Mouse (Mus musculus) heart, embryonic 14.5 days (tissue): ENCODE measurements at regions not wholly inside any gene's neighbourhood (a gene's known extent, or its start where the extent isn't known, plus 50 kb on each side); places are given as distances from the start of the nearest gene placed in this dataset.
A peak's percentile ranks its signal among the peaks of the same experiment; 100 is the strongest.

ENCODE experiments used
- ATAC-seq: fragments of 200-750 bp; cut with Nextera tagmentation; 2 replicates; pipeline ENCODE4 v1.8.0; 2017; ENCODE audit warnings: low read depth, moderate TSS enrichment; ENCODE audit not compliant: insufficient number of reproducible peaks, insufficient read depth, low FRiP score
- H3K27ac ChIP-seq, 2 experiments: fragments of 200-500 bp in 1 of 2; fragments of 300-500 bp in 1 of 2; sonication (generic) in 1 of 2; replicated peaks in 1 of 2; 2 replicates each; pipeline ENCODE4 v1.5.1; 2012 to 2014; ENCODE audit warnings: low read depth in 2 of 2, low read length in 2 of 2, control low read depth in 1 of 2, mild to moderate bottlenecking in 1 of 2, mixed read lengths in 1 of 2; ENCODE audit not compliant: control insufficient read depth in 1 of 2, insufficient read depth in 1 of 2
- H3K27me3 ChIP-seq: fragments of 300-500 bp; sonication (generic); 2 replicates; pipeline ENCODE4 v1.6.1; 2014; ENCODE audit warnings: mild to moderate bottlenecking, low read length, control low read depth; ENCODE audit not compliant: control insufficient read depth, insufficient read depth
- H3K36me3 ChIP-seq: fragments of 300-500 bp; sonication (generic); 2 replicates; pipeline ENCODE4 v1.6.1; 2014; ENCODE audit warnings: mild to moderate bottlenecking, control low read depth, low read length, mixed read lengths; ENCODE audit not compliant: control insufficient read depth, insufficient read depth
- H3K4me1 ChIP-seq, 2 experiments: fragments of 200-500 bp in 1 of 2; fragments of 300-500 bp in 1 of 2; sonication (generic) in 1 of 2; 2 replicates each; pipeline ENCODE4 v1.6.1; 2012 to 2014; ENCODE audit warnings: low read length in 2 of 2, control low read depth in 1 of 2, mixed read lengths in 1 of 2; ENCODE audit not compliant: control insufficient read depth in 2 of 2, insufficient read depth in 2 of 2
- H3K4me2 ChIP-seq: fragments of 300-500 bp; sonication (generic); 2 replicates; pipeline ENCODE4 v1.6.1; 2014; ENCODE audit warnings: mild to moderate bottlenecking, low read length
- H3K4me3 ChIP-seq, 2 experiments: fragments of 200-500 bp in 1 of 2; fragments of 300-500 bp in 1 of 2; sonication (generic) in 1 of 2; 2 replicates each; pipeline ENCODE4 v1.5.1; 2012 to 2014; ENCODE audit warnings: low read length in 2 of 2, mild to moderate bottlenecking in 2 of 2, control low read depth in 1 of 2, low read depth in 1 of 2, moderate library complexity in 1 of 2; ENCODE audit not compliant: control insufficient read depth in 1 of 2, insufficient read depth in 1 of 2
- H3K9ac ChIP-seq: fragments of 300-500 bp; sonication (generic); 2 replicates; pipeline ENCODE4 v1.6.1; 2014; ENCODE audit warnings: mild to moderate bottlenecking, low read length
- H3K9me3 ChIP-seq: fragments of 300-500 bp; sonication (generic); 2 replicates; pipeline ENCODE4 v1.6.1; 2016; ENCODE audit warnings: low read length, control low read depth; ENCODE audit not compliant: control insufficient read depth
- whole genome bisulfite sequencing: fragments of 180-500 bp; shearing (Covaris S2); extraction: QIAGEN DNeasy Blood & Tissue Kit; methylation state at CpG from one replicate; pipeline ENCODE4 v1.1.7; 2014; 5-methylcytosine and 5-hydroxymethylcytosine counted together

GRCm38 (mm10) chr13:31681571-31681970, 56.0 kb downstream of the Foxf2 start:
- Histone ChIP-seq H3K27me3 (no peaks in the 10 kb centered on the region), H3K4me1 (no peaks in the 10 kb centered on the region), H3K9me3 (no peaks in the 10 kb centered on the region), H3K9ac (no peak overlapping the region), H3K4me2 (no peak overlapping the region), H3K36me3 (no peaks in the 10 kb centered on the region), H3K4me3 (no peak overlapping the region), H3K27ac (no peak overlapping the region)
- ATAC-seq: no peak
- 79% methylated on average over 4 of the region's 4 CpGs for WGBS

- Histone ChIP-seq H3K27me3 (no peaks in the 10 kb centered on the region), H3K36me3 (no peaks in the 10 kb centered on the region), H3K9ac (no peak overlapping the region), H3K4me2 (no peak overlapping the region), H3K27ac (no peak overlapping the region), H3K4me1 (no peaks in the 10 kb centered on the region), H3K4me3 (no peak overlapping the region), H3K9me3 (no peaks in the 10 kb centered on the region)
- ATAC-seq: no peak
- WGBS: 28% methylated on average over 5 of the region's 5 CpGs
These were observed 57.7 kb downstream of the Foxf2 start for GRCm38 (mm10) chr13:31683311-31683710.

GRCm38 (mm10) chr13:31688531-31688930, 62.9 kb downstream of the Foxf2 start:
- no peak for ATAC-seq

GRCm38 (mm10) chr13:31689317-31689716, 63.7 kb downstream of the Foxf2 start:
- Histone ChIP-seq H3K4me3 (no peak overlapping the region), H3K9me3 (no peaks in the 10 kb centered on the region), H3K27me3 (no peaks in the 10 kb centered on the region), H3K36me3 (no peaks in the 10 kb centered on the region), H3K27ac (no peak overlapping the region), H3K4me1 (no peaks in the 10 kb centered on the region), H3K9ac (no peak overlapping the region), H3K4me2 (no peak overlapping the region)
- no peak for ATAC-seq
- 10% methylated on average over 1 of the region's 1 CpGs for WGBS

More at GRCm38 (mm10) chr13:31688531-31688930, 62.9 kb downstream of the Foxf2 start:
- H3K36me3 ChIP-seq: no peaks in the 10 kb centered on the region
- H3K9ac ChIP-seq: no peak overlapping the region
- H3K27me3 ChIP-seq: no peaks in the 10 kb centered on the region
- no peak overlapping the region for H3K4me2 ChIP-seq
- WGBS: 70% methylated on average over 3 of the region's 3 CpGs
- no peak overlapping the region for H3K4me3 ChIP-seq
- no peaks in the 10 kb centered on the region for H3K9me3 ChIP-seq
- H3K4me1 ChIP-seq: no peaks in the 10 kb centered on the region
- no peak overlapping the region for H3K27ac ChIP-seq

- WGBS: 70% methylated on average over 7 of the region's 7 CpGs
- H3K4me3 ChIP-seq: no peak overlapping the region
These were observed 70.1 kb downstream of the Foxf2 start for GRCm38 (mm10) chr13:31695725-31696124.

DNA sequence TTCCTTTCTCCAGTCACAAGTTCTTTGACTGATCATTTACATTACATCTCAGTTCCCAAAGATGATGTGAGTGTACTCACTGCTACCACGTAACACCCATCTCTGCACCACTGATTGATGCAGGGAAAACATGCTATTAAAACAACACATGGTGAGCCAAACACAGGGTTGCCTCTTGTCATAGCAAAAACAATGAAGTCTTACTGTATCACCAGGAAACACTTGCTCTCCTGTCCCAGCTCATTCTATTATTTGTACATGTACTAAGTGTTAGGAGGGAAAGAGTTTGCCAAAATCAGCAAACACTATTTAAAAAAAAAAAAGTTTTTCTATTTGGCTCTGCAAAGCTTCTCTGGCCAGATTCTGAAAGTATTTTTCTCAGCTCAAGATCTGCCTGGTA, 78.6 kb downstream of the Foxf2 start:
- Histone ChIP-seq H3K27ac (peak overlapping the region in 1 of 2 experiments; percentile 44; a peak in 3 of 4 replicates), H3K4me3 (no peak overlapping the region), H3K27me3 (no peaks in the 10 kb centered on the region), H3K4me1 (peaks cover 0 to 2% of the 10 kb centered on the region in 2 experiments; a peak in 1 of 4 replicates), H3K36me3 (no peaks in the 10 kb centered on the region), H3K9ac (no peak overlapping the region), H3K4me2 (no peak overlapping the region), H3K9me3 (no peaks in the 10 kb centered on the region)
- WGBS: 60% methylated on average over 1 of the region's 1 CpGs
- peak; percentile 73 for ATAC-seq

More at GRCm38 (mm10) chr13:31695725-31696124, 70.1 kb downstream of the Foxf2 start:
- H3K27ac ChIP-seq: no peak overlapping the region
- H3K4me2 ChIP-seq: no peak overlapping the region
- no peak overlapping the region for H3K9ac ChIP-seq
- H3K27me3 ChIP-seq: no peaks in the 10 kb centered on the region
- H3K4me1 ChIP-seq: no peaks in the 10 kb centered on the region
- no peak for ATAC-seq
- no peaks in the 10 kb centered on the region for H3K9me3 ChIP-seq
- no peaks in the 10 kb centered on the region for H3K36me3 ChIP-seq

DNA sequence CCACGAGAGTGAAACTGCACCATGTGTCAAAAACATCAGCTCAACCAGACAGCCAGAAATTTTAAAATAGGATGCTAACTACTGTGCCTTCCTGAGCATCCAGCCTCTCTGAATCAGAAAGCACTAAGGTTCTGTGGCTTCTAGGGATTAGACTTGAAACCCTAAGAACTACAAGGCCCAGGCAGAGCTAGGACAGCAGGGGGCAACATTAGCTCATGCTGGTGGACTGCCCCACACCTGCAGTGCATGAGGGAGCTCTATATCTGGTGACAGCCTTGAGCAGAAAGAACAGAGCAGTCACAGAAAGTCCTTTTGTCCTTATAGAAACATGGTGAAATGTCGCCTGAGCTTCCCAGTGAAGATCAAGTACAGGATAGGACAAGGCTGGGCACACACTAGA, 79.8 kb downstream of the Foxf2 start:
- H3K9ac ChIP-seq: no peak overlapping the region
- H3K9me3 ChIP-seq: no peaks in the 10 kb centered on the region
- H3K4me2 ChIP-seq: no peak overlapping the region
- no peaks in the 10 kb centered on the region for H3K36me3 ChIP-seq
- WGBS: 52% methylated on average over 2 of the region's 2 CpGs
- no peak overlapping the region for H3K4me3 ChIP-seq
- peaks cover 0 to 2% of the 10 kb centered on the region in 2 experiments; a peak in 1 of 4 replicates for H3K4me1 ChIP-seq
- H3K27me3 ChIP-seq: no peaks in the 10 kb centered on the region
- H3K27ac ChIP-seq: no peak overlapping the region
- peak; percentile 57; the same call in 1 of the 2 replicates for ATAC-seq

DNA sequence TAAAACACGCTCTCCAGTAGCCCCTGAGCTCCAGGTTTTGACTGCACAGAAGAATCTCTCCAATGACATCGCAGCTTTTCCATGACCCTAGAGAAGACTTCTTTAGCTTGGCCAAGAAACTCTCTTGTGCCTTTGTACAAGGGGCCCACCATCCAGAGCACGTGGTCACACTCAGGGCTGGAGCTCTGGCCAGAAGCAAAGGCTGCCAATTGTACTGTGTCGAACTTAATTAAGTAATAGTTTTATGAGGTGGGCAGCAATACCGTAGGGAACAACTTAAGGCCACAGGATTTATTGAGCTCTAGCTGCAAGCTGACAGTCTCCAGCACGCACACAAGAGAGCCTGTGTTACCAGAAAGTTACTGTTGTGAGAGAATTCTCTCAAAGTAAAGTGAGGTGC, 85.1 kb downstream of the Foxf2 start:
- H3K36me3 ChIP-seq: no peaks in the 10 kb centered on the region
- ATAC-seq: no peak
- H3K4me1 ChIP-seq: no peaks in the 10 kb centered on the region
- 81% methylated on average over 6 of the region's 6 CpGs for WGBS
- H3K9ac ChIP-seq: no peak overlapping the region
- H3K4me2 ChIP-seq: no peak overlapping the region
- no peak overlapping the region for H3K4me3 ChIP-seq
- H3K9me3 ChIP-seq: no peaks in the 10 kb centered on the region
- no peak overlapping the region for H3K27ac ChIP-seq
- no peaks in the 10 kb centered on the region for H3K27me3 ChIP-seq
